Mouse (Mus musculus) left cerebral cortex, adult 9 months (tissue): Measurements from ENCODE around the gene Olfr1564.
"Not testable (repeated sequence)": the region's sequence is repeated elsewhere in the genome, so short reads cannot be mapped to it uniquely, and the experiment has no call there.

Experiments used
- DNase-seq, 2 experiments: peaks; one replicate each; pipeline ENCODE4 v3.0.0; 2022; ENCODE audit warnings: low spot score in 2 of 2

The Olfr1564 gene

GRCm38 (mm10) chr17:33221590-33221989, at the start of gene Olfr1564:
Olfr1564 (minus strand) TSS chr17:33221690.
- DNase-seq = no peak

GRCm38 (mm10) chr17:33268907-33269306, 47.4 kb upstream of the Olfr1564 start:
- DNase-seq = no peak

GRCm38 (mm10) chr17:33264376-33264775, 42.9 kb upstream of the Olfr1564 start, which contains the start of gene Olfr63:
Olfr63 (plus strand) TSS chr17:33264676.
- DNase-seq = no peak

- not testable (repeated sequence) for DNase-seq
Measured at GRCm38 (mm10) chr17:33255319-33255657, 33.8 kb upstream of the Olfr1564 start.

GRCm38 (mm10) chr17:33254530-33255318, 33.2 kb upstream of the Olfr1564 start, which contains the start of gene Zfp955a:
Zfp955a (minus strand) TSS chr17:33255145.
- not testable (repeated sequence) for DNase-seq

- DNase-seq = not testable (repeated sequence)
Measured at GRCm38 (mm10) chr17:33236646-33237045, 15.2 kb upstream of the Olfr1564 start.

GRCm38 (mm10) chr17:33191002-33191401, 30.5 kb downstream of the Olfr1564 start, which contains the start of gene Olfr239:
Olfr239 (plus strand) TSS chr17:33191302.
- not testable (repeated sequence) for DNase-seq

- not testable (repeated sequence) for DNase-seq
Measured at GRCm38 (mm10) chr17:33168147-33168546, 53.3 kb downstream of the Olfr1564 start, which contains the start of gene Olfr55. Olfr55 (plus strand) TSS chr17:33168447.
